Mouse (Mus musculus): ENCODE results near the gene Slc29a2.

DNA sequence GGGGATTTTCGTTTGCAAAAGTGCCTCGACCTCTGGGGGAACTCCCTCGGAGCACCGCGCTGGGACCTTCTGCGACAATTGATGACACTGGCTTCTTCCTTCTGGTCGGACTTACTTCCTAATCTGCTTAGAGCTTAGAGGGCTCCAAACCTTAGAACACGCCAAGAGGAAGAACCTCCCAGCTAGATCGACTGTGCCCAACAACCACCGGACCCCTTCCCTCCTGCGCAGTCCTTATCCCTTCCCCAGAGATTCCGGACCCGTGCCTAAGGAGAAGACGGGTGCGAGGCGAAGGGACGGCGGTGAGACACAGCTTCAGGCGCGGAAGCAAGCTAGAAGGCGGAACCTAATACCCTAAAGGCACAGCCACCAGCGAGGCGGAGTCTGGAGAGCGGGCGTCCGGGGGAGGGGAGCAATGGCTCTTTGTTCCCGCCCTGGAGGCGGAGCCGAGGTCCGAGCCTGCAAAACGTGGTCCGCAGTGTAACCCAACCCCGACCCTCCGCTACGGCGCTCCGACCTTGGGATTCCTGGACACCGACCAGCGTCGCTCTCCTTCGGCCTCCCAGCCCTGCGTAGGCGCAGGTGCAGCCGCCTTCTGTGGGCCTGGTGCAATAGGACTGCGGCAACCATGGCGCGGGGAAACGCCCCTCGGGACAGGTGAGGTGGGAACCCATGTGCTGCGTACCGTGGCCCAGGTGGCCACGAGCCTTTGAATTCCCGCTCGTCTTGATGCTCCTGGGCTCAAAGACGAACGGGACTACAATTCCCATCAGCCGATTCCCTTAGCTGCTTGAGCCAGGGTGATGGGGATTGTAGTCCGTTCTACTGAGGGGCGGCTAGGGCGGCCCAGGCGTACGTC, at the start of gene Slc29a2:
- TF ChIP-seq CTCF (IDR thresholded peaks at IDR 0.05; ENCODE audit: low read depth, low read length) (no peak), EP300 (IDR thresholded peaks at IDR 0.05; ENCODE audit: insufficient read depth, low read depth, low read length) (no peak), POLR2A (IDR thresholded peaks at IDR 0.05; ENCODE audit: insufficient read depth, low read length) (peak; percentile 25)
